Mouse (Mus musculus) liver, adult 2 months (tissue): ENCODE measurements around the gene Olfr520.

ENCODE experiments used
- CTCF ChIP-seq: fragments of 200-500 bp; IDR thresholded peaks from 2 replicates; pipeline ENCODE4 v1.5.1; 2011; ENCODE audit warnings: low read depth, low read length, control low read depth
- POLR2A ChIP-seq: fragments of 200-500 bp; IDR thresholded peaks from 2 replicates; pipeline ENCODE4 v1.6.1; 2011; ENCODE audit warnings: low read length, control low read depth; ENCODE audit not compliant: insufficient read depth; ENCODE audit errors: extremely low read depth

DNA sequence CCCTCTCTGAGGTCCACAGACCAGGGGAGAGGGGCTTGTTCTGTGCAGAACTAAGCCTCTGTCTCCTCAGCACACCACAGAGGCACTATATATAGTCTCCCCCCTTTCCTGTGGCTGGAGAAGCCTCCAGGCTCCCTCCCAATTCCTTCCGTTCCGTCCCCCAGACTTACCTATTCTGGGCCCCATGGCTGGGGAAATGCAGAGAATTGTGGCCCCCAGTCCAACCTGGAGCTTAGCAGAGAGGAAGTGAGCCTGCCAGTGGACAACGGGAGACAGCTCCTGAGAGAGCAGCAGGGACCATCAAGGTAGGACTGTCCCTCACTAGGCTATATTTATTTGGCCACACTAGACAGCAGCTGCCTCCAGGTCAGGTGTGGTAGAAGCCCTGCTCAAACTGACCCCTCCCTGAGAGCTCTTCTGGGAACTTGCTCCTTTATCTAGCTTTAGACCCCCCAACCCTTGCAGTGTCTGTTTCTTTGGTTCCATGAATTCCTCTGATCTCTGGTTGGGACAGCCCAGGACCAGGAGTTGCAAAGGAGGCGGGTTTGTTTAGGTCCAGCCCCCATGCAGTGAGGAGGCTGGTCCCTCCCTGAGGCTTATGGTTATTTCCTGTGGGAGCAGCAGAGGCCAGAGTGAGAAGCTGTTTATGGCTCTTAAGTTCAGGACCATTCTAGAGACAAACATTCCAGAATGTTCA, 23.6 kb upstream of the Olfr520 start:
- no peak for TF ChIP-seq POLR2A
- no peak for TF ChIP-seq CTCF
